Mouse (Mus musculus) olfactory bulb, adult 2 months (tissue): ENCODE measurements around the gene Rps6ka5.

ENCODE experiments used
- CTCF ChIP-seq: fragments of 200-500 bp; IDR thresholded peaks from 2 replicates; pipeline ENCODE4 v1.5.1; 2012; ENCODE audit warnings: low read depth, mild to moderate bottlenecking, low read length, moderate library complexity; ENCODE audit not compliant: insufficient read depth
- POLR2A ChIP-seq: fragments of 200-500 bp; IDR thresholded peaks from 2 replicates; pipeline ENCODE4 v1.6.1; 2012; ENCODE audit warnings: mild to moderate bottlenecking, low read depth, low read length, moderate library complexity; ENCODE audit not compliant: insufficient read depth

- TF ChIP-seq CTCF (no peak), POLR2A (no peak)
These were observed 148.5 kb downstream of the Rps6ka5 start for GRCm38 (mm10) chr12:100578291-100578690.
